Mouse (Mus musculus): ENCODE data around the gene Coro1c. TPM values are rescaled to one million over a fixed set of nuclear protein-coding genes. Genes with fewer than 3 reads are reported as not detected.

Coro1c gene
- polyA plus RNA-seq, 1 experiment from 2014 or later = 172 TPM

- peaks cover 14% of the 10 kb centered on the region; the same call in 1 of the 2 replicates for H3K4me1 ChIP-seq (replicated peaks; ENCODE audit: control insufficient read depth, insufficient read depth, low read length)
- peaks cover 13% of the 10 kb centered on the region for H3K36me3 ChIP-seq (replicated peaks; ENCODE audit: control insufficient read depth, insufficient read depth)
- DNase-seq (ENCODE audit: low spot score) (no peak), ATAC-seq (ENCODE audit: low FRiP score) (no peak)
- no peaks in the 10 kb centered on the region for H3K9me3 ChIP-seq (ENCODE audit: control insufficient read depth, low read length)
- H3K9ac ChIP-seq = no peak overlapping the region
- 64% methylated on average over 7 of the region's 7 CpGs for WGBS
- H3K27me3 ChIP-seq (ENCODE audit: control insufficient read depth, insufficient read depth, low read length) = no peaks in the 10 kb centered on the region
- H3K27ac ChIP-seq = peak overlapping the region; percentile 34; the same call in 1 of the 2 replicates
- no peak overlapping the region for H3K4me2 ChIP-seq (replicated peaks)
- H3K4me3 ChIP-seq (replicated peaks; ENCODE audit: low read length) = no peak overlapping the region
These were observed 51.9 kb downstream of the Coro1c start for GRCm38 (mm10) chr5:113856631-113857030.

GRCm38 (mm10) chr5:113855696-113856095 is 52.9 kb downstream of the Coro1c start:
- Histone ChIP-seq H3K9ac (peak overlapping the region; percentile 29; the same call in 1 of the 2 replicates), H3K27me3 (ENCODE audit: control insufficient read depth, insufficient read depth, low read length) (no peaks in the 10 kb centered on the region), H3K4me2 (replicated peaks) (no peak overlapping the region), H3K36me3 (replicated peaks; ENCODE audit: control insufficient read depth, insufficient read depth) (peaks cover 19% of the 10 kb centered on the region), H3K4me3 (replicated peaks; ENCODE audit: low read length) (no peak overlapping the region), H3K4me1 (replicated peaks; ENCODE audit: control insufficient read depth, insufficient read depth, low read length) (peaks cover 14% of the 10 kb centered on the region; the same call in 1 of the 2 replicates), H3K9me3 (ENCODE audit: control insufficient read depth, low read length) (no peaks in the 10 kb centered on the region), H3K27ac (peak overlapping the region; percentile 34)
- 18% methylated on average over 3 of the region's 3 CpGs for WGBS
- ATAC-seq (ENCODE audit: low FRiP score) = peak; percentile 58; the same call in 1 of the 2 replicates
- DNase-seq (ENCODE audit: low spot score) = no peak

- Histone ChIP-seq H3K27me3 (ENCODE audit: control insufficient read depth, insufficient read depth, low read length) (no peaks in the 10 kb centered on the region), H3K36me3 (replicated peaks; ENCODE audit: control insufficient read depth, insufficient read depth) (peaks cover 22% of the 10 kb centered on the region), H3K9me3 (ENCODE audit: control insufficient read depth, low read length) (no peaks in the 10 kb centered on the region), H3K9ac (0 out of 2 replicates have a peak overlapping the region, but pooled peaks have one; percentile 29), H3K27ac (peak overlapping the region; percentile 34), H3K4me1 (replicated peaks; ENCODE audit: control insufficient read depth, insufficient read depth, low read length) (peaks cover 14% of the 10 kb centered on the region; the same call in 1 of the 2 replicates), H3K4me3 (replicated peaks; ENCODE audit: low read length) (no peak overlapping the region), H3K4me2 (replicated peaks) (no peak overlapping the region)
- ATAC-seq (ENCODE audit: low FRiP score) = no peak
- WGBS = 90% methylated on average over 10 of the region's 10 CpGs
- DNase-seq (ENCODE audit: low spot score) = no peak
These were observed 53.4 kb downstream of the Coro1c start for GRCm38 (mm10) chr5:113855117-113855516.

GRCm38 (mm10) chr5:113854494-113854893 is 54.1 kb downstream of the Coro1c start:
- ATAC-seq (ENCODE audit: low FRiP score) = no peak
- Histone ChIP-seq H3K9me3 (ENCODE audit: control insufficient read depth, low read length) (no peaks in the 10 kb centered on the region), H3K4me2 (replicated peaks) (no peak overlapping the region), H3K36me3 (replicated peaks; ENCODE audit: control insufficient read depth, insufficient read depth) (peaks cover 28% of the 10 kb centered on the region), H3K27ac (no peak overlapping the region), H3K4me3 (replicated peaks; ENCODE audit: low read length) (no peak overlapping the region), H3K4me1 (replicated peaks; ENCODE audit: control insufficient read depth, insufficient read depth, low read length) (peaks cover 14% of the 10 kb centered on the region; the same call in 1 of the 2 replicates), H3K9ac (no peak overlapping the region), H3K27me3 (ENCODE audit: control insufficient read depth, insufficient read depth, low read length) (no peaks in the 10 kb centered on the region)
- 45% methylated on average over 14 of the region's 14 CpGs for WGBS
- DNase-seq (ENCODE audit: low spot score) = peak; percentile 79

GRCm38 (mm10) chr5:113853541-113853940 is 55.0 kb downstream of the Coro1c start:
- DNase-seq (ENCODE audit: low spot score) = no peak
- Histone ChIP-seq H3K36me3 (replicated peaks; ENCODE audit: control insufficient read depth, insufficient read depth) (peaks cover 35% of the 10 kb centered on the region), H3K9ac (no peak overlapping the region), H3K27ac (no peak overlapping the region), H3K4me1 (replicated peaks; ENCODE audit: control insufficient read depth, insufficient read depth, low read length) (peaks cover 14% of the 10 kb centered on the region; the same call in 1 of the 2 replicates), H3K4me2 (replicated peaks) (no peak overlapping the region), H3K27me3 (ENCODE audit: control insufficient read depth, insufficient read depth, low read length) (no peaks in the 10 kb centered on the region), H3K9me3 (ENCODE audit: control insufficient read depth, low read length) (no peaks in the 10 kb centered on the region), H3K4me3 (replicated peaks; ENCODE audit: low read length) (no peak overlapping the region)
- WGBS = 90% methylated on average over 10 of the region's 10 CpGs
- ATAC-seq (ENCODE audit: low FRiP score) = no peak

- H3K9me3 ChIP-seq (ENCODE audit: control insufficient read depth, low read length) = no peaks in the 10 kb centered on the region
- H3K36me3 ChIP-seq (replicated peaks; ENCODE audit: control insufficient read depth, insufficient read depth) = peaks cover 46% of the 10 kb centered on the region
- no peak overlapping the region for H3K9ac ChIP-seq
- ATAC-seq (ENCODE audit: low FRiP score) = no peak
- no peak for DNase-seq (ENCODE audit: low spot score)
- peaks cover 14% of the 10 kb centered on the region; the same call in 1 of the 2 replicates for H3K4me1 ChIP-seq (replicated peaks; ENCODE audit: control insufficient read depth, insufficient read depth, low read length)
- WGBS = 92% methylated on average over 7 of the region's 7 CpGs
- H3K27me3 ChIP-seq (ENCODE audit: control insufficient read depth, insufficient read depth, low read length) = no peaks in the 10 kb centered on the region
- no peak overlapping the region for H3K27ac ChIP-seq
- no peak overlapping the region for H3K4me2 ChIP-seq (replicated peaks)
- H3K4me3 ChIP-seq (replicated peaks; ENCODE audit: low read length) = no peak overlapping the region
These were observed 56.1 kb downstream of the Coro1c start for GRCm38 (mm10) chr5:113852463-113852862.

- DNase-seq (ENCODE audit: low spot score) (no peak), ATAC-seq (ENCODE audit: low FRiP score) (no peak)
- H3K27ac ChIP-seq = no peak overlapping the region
- no peaks in the 10 kb centered on the region for H3K27me3 ChIP-seq (ENCODE audit: control insufficient read depth, insufficient read depth, low read length)
- peaks cover 7% of the 10 kb centered on the region; the same call in 1 of the 2 replicates for H3K4me1 ChIP-seq (replicated peaks; ENCODE audit: control insufficient read depth, insufficient read depth, low read length)
- H3K9me3 ChIP-seq (ENCODE audit: control insufficient read depth, low read length) = no peaks in the 10 kb centered on the region
- peaks cover 63% of the 10 kb centered on the region for H3K36me3 ChIP-seq (replicated peaks; ENCODE audit: control insufficient read depth, insufficient read depth)
- no peak overlapping the region for H3K4me2 ChIP-seq (replicated peaks)
- H3K9ac ChIP-seq = no peak overlapping the region
- 73% methylated on average over 8 of the region's 8 CpGs for WGBS
- H3K4me3 ChIP-seq (replicated peaks; ENCODE audit: low read length) = no peak overlapping the region
These were observed 57.8 kb downstream of the Coro1c start for GRCm38 (mm10) chr5:113850680-113851230.

- H3K9me3 ChIP-seq (ENCODE audit: control insufficient read depth, low read length) = no peaks in the 10 kb centered on the region
- ATAC-seq (ENCODE audit: low FRiP score) (no peak), DNase-seq (ENCODE audit: low spot score) (no peak)
- H3K27ac ChIP-seq = no peak overlapping the region
- no peak overlapping the region for H3K4me2 ChIP-seq (replicated peaks)
- no peak overlapping the region for H3K9ac ChIP-seq
- H3K27me3 ChIP-seq (ENCODE audit: control insufficient read depth, insufficient read depth, low read length) = no peaks in the 10 kb centered on the region
- no peak overlapping the region for H3K4me3 ChIP-seq (replicated peaks; ENCODE audit: low read length)
- H3K4me1 ChIP-seq (replicated peaks; ENCODE audit: control insufficient read depth, insufficient read depth, low read length) = no peaks in the 10 kb centered on the region
- WGBS = 86% methylated on average over 9 of the region's 9 CpGs
- H3K36me3 ChIP-seq (replicated peaks; ENCODE audit: control insufficient read depth, insufficient read depth) = peaks cover 91% of the 10 kb centered on the region
These were observed 60.9 kb downstream of the Coro1c start for GRCm38 (mm10) chr5:113847636-113848035.

GRCm38 (mm10) chr5:113846656-113847055 is 61.9 kb downstream of the Coro1c start:
- 94% methylated on average over 8 of the region's 8 CpGs for WGBS
- Histone ChIP-seq H3K9me3 (ENCODE audit: control insufficient read depth, low read length) (no peaks in the 10 kb centered on the region), H3K4me2 (replicated peaks) (no peak overlapping the region), H3K9ac (no peak overlapping the region), H3K27me3 (ENCODE audit: control insufficient read depth, insufficient read depth, low read length) (no peaks in the 10 kb centered on the region), H3K36me3 (replicated peaks; ENCODE audit: control insufficient read depth, insufficient read depth) (peaks cover 97% of the 10 kb centered on the region), H3K4me1 (replicated peaks; ENCODE audit: control insufficient read depth, insufficient read depth, low read length) (no peaks in the 10 kb centered on the region), H3K4me3 (replicated peaks; ENCODE audit: low read length) (no peak overlapping the region), H3K27ac (no peak overlapping the region)
- ATAC-seq (ENCODE audit: low FRiP score) (no peak), DNase-seq (ENCODE audit: low spot score) (no peak)
